Mouse (Mus musculus): ENCODE measurements around the gene Pdzd8. TPM values are rescaled to one million over a fixed set of nuclear protein-coding genes. Genes with fewer than 3 reads are reported as not detected.

Pdzd8 gene
- total and polyA plus RNA-seq, 2 experiments, result 4.3 to 17.0 TPM

DNA sequence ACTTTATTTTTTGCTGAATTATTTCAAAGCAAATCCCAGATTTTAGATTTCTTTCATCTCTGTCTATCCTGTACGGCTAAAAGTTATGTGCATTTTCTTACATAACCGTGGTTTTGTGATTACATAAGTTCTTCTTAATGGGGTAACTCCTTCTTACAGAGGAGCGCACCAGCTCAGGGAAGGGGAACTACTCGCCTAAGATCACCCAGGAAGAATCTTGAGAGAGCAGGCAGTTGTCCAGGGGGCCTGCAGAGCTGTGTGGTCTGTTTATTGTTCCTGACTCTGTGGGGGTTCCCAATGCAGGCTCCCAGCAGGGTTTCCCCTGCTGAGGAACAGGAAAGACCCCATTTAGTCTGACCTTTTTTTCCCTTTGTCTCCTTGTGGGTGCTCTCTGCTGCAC, 27.3 kb upstream of the Pdzd8 start:
- Histone ChIP-seq H3K27me3 (ENCODE audit: control insufficient read depth, insufficient read depth, low read length) (no peaks in the 10 kb centered on the region), H3K4me1 (ENCODE audit: control insufficient read depth, insufficient read depth, low read length) (peaks cover 9% of the 10 kb centered on the region), H3K27ac (replicated peaks; ENCODE audit: insufficient read depth, low read depth, low read length) (no peak overlapping the region), H3K79me2 (ENCODE audit: control insufficient read depth, insufficient read depth, low read length) (no peaks in the 10 kb centered on the region), H3K36me3 (ENCODE audit: control insufficient read depth, insufficient read depth, low read length) (no peaks in the 10 kb centered on the region), H3K4me3 (ENCODE audit: insufficient read depth, low read depth, low read length) (no peak overlapping the region), H3K9ac (ENCODE audit: low read depth, low read length) (no peak overlapping the region)
- no peak for DNase-seq (ENCODE audit: extremely low read depth, low read depth, low spot score)
- 80% methylated on average over 4 of the region's 4 CpGs for WGBS
- TF ChIP-seq POLR2A (IDR thresholded peaks at IDR 0.05; ENCODE audit: extremely low read depth, insufficient read depth, low read length), result no peak
- TF ChIP-seq CTCF (IDR thresholded peaks at IDR 0.05; ENCODE audit: low read depth, low read length), result no peak

DNA sequence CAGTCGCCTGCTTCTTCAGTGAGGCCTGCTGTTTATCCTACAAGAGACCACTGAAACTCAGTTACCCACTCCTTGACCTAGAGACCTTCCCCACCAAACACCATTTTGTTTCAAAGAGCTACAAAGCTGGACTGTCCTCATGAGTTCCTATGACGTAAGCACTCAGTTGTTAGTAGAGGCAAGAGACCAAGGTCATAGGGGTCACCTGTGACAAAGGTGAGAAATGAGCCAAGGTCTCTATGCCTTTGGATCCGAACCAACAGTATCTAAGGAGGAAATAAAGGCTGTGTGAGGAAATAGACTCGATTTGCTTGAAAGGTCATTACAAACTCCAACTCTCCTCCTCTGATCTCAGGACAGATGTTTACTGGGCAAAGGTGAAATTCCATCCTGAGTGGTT, 25.4 kb upstream of the Pdzd8 start:
- TF ChIP-seq CTCF (IDR thresholded peaks at IDR 0.05; ENCODE audit: low read depth, low read length) (no peak), POLR2A (IDR thresholded peaks at IDR 0.05; ENCODE audit: extremely low read depth, insufficient read depth, low read length) (no peak)
- peaks cover 15% of the 10 kb centered on the region for H3K4me1 ChIP-seq (ENCODE audit: control insufficient read depth, insufficient read depth, low read length)
- peak overlapping the region; percentile 56 for H3K27ac ChIP-seq (replicated peaks; ENCODE audit: insufficient read depth, low read depth, low read length)
- no peaks in the 10 kb centered on the region for H3K27me3 ChIP-seq (ENCODE audit: control insufficient read depth, insufficient read depth, low read length)
- no peaks in the 10 kb centered on the region for H3K79me2 ChIP-seq (ENCODE audit: control insufficient read depth, insufficient read depth, low read length)
- DNase-seq (ENCODE audit: extremely low read depth, low read depth, low spot score), result peak; percentile 89
- no peaks in the 10 kb centered on the region for H3K36me3 ChIP-seq (ENCODE audit: control insufficient read depth, insufficient read depth, low read length)
- H3K4me3 ChIP-seq (ENCODE audit: insufficient read depth, low read depth, low read length), result no peak overlapping the region
- no peak overlapping the region for H3K9ac ChIP-seq (ENCODE audit: low read depth, low read length)
- WGBS, result 30% methylated on average over 4 of the region's 4 CpGs

DNA sequence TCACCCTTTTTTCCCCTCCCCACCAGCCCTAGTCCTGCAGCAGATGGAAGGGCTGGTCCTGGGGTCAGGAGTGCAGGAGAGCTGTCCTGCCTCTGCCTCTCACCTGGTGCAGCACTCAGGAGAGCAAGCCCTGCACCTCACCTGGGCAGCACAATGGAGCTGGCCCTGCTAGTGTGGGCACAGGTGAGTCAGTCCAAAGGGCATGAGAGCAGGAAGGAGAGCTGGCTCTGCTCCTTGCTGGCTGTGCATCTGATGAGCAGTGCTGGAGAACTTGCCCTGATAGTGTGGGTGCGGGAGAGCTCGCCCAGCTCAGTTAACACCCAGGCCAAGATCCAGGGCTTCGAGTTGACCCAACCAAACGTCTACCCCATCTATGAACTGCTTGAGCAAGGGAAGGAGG, 22.3 kb upstream of the Pdzd8 start:
- H3K27me3 ChIP-seq (ENCODE audit: control insufficient read depth, insufficient read depth, low read length), result no peaks in the 10 kb centered on the region
- WGBS, result 31% methylated on average over 4 of the region's 4 CpGs
- H3K4me1 ChIP-seq (ENCODE audit: control insufficient read depth, insufficient read depth, low read length), result peaks cover 15% of the 10 kb centered on the region
- TF ChIP-seq CTCF (IDR thresholded peaks at IDR 0.05; ENCODE audit: low read depth, low read length), result no peak
- no peak for TF ChIP-seq POLR2A (IDR thresholded peaks at IDR 0.05; ENCODE audit: extremely low read depth, insufficient read depth, low read length)
- H3K79me2 ChIP-seq (ENCODE audit: control insufficient read depth, insufficient read depth, low read length), result no peaks in the 10 kb centered on the region
- H3K36me3 ChIP-seq (ENCODE audit: control insufficient read depth, insufficient read depth, low read length), result no peaks in the 10 kb centered on the region
- peak; percentile 84 for DNase-seq (ENCODE audit: extremely low read depth, low read depth, low spot score)
- H3K4me3 ChIP-seq (ENCODE audit: insufficient read depth, low read depth, low read length), result no peak overlapping the region
- H3K27ac ChIP-seq (replicated peaks; ENCODE audit: insufficient read depth, low read depth, low read length), result peak overlapping the region; percentile 37; the same call in 1 of the 2 replicates
- H3K9ac ChIP-seq (ENCODE audit: low read depth, low read length), result no peak overlapping the region

DNA sequence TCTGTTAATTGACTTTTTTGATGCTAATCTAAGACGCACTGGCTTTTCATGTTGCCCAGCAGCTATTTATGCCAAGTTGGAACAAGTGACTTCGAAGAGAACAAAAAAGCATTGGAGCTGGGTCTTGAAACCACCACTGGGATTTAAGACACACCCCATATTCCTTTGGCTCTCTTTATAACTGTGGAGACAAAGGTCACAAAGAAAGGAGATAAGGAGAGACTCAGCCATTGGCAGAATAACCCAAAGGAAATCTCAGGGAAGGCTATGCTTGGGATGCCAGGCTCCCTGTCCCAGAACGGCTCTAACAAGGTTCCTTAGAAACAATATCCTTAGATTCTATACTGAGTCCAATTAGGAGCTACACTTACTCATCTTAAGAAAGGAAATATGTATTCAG, 21.1 kb upstream of the Pdzd8 start:
- Histone ChIP-seq H3K4me1 (ENCODE audit: control insufficient read depth, insufficient read depth, low read length) (peaks cover 15% of the 10 kb centered on the region), H3K4me3 (ENCODE audit: insufficient read depth, low read depth, low read length) (no peak overlapping the region), H3K9ac (ENCODE audit: low read depth, low read length) (no peak overlapping the region), H3K27ac (replicated peaks; ENCODE audit: insufficient read depth, low read depth, low read length) (no peak overlapping the region), H3K27me3 (ENCODE audit: control insufficient read depth, insufficient read depth, low read length) (no peaks in the 10 kb centered on the region), H3K79me2 (ENCODE audit: control insufficient read depth, insufficient read depth, low read length) (no peaks in the 10 kb centered on the region), H3K36me3 (ENCODE audit: control insufficient read depth, insufficient read depth, low read length) (no peaks in the 10 kb centered on the region)
- WGBS, result 85% methylated on average over 3 of the region's 3 CpGs
- TF ChIP-seq POLR2A (IDR thresholded peaks at IDR 0.05; ENCODE audit: extremely low read depth, insufficient read depth, low read length) (no peak), CTCF (IDR thresholded peaks at IDR 0.05; ENCODE audit: low read depth, low read length) (no peak)
- no peak for DNase-seq (ENCODE audit: extremely low read depth, low read depth, low spot score)

DNA sequence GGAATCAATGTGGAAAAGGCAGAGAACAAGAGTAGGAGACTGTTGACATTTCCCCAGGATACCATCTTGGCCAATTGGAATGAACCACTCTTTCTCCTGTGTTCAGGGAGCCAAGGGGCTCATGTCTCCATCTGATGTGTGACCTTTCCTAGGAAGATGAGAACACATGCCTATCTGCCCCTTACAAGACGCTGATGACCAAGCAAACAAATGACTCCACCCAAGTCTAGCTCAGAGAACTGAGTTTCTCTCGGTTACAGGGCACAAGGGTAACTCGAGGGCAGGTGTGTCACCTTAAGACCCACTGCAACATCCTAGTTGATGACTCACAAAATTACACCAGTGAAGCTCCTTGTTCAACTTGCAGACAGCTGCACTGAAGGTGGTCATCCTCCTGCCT, 18.1 kb upstream of the Pdzd8 start:
- Histone ChIP-seq H3K4me3 (ENCODE audit: insufficient read depth, low read depth, low read length) (no peak overlapping the region), H3K36me3 (ENCODE audit: control insufficient read depth, insufficient read depth, low read length) (no peaks in the 10 kb centered on the region), H3K27ac (replicated peaks; ENCODE audit: insufficient read depth, low read depth, low read length) (no peak overlapping the region), H3K9ac (ENCODE audit: low read depth, low read length) (no peak overlapping the region), H3K4me1 (ENCODE audit: control insufficient read depth, insufficient read depth, low read length) (peaks cover 8% of the 10 kb centered on the region), H3K79me2 (ENCODE audit: control insufficient read depth, insufficient read depth, low read length) (no peaks in the 10 kb centered on the region), H3K27me3 (ENCODE audit: control insufficient read depth, insufficient read depth, low read length) (no peaks in the 10 kb centered on the region)
- 84% methylated on average over 3 of the region's 3 CpGs for WGBS
- TF ChIP-seq POLR2A (IDR thresholded peaks at IDR 0.05; ENCODE audit: extremely low read depth, insufficient read depth, low read length) (no peak), CTCF (IDR thresholded peaks at IDR 0.05; ENCODE audit: low read depth, low read length) (no peak)
- no peak for DNase-seq (ENCODE audit: extremely low read depth, low read depth, low spot score)

DNA sequence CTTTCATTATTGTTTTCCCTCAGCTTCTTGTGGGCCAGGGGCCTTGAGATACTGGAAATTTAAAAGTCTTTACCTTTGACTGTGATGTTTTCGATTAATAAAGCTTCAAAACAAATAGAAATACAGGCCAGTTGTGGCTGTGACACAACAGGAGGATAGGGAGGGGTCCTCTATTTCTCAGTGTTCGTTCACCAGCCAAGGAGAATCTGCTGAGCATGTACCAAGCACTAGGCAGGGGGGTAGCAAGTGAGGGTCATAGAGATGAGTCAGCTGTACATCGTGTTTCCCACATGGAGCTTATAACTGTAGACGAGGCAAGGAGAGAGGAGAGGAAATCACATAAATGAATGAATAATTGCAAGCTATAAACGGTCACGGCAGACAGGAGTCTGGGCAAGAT, 17.1 kb upstream of the Pdzd8 start:
- Histone ChIP-seq H3K4me1 (ENCODE audit: control insufficient read depth, insufficient read depth, low read length) (peaks cover 3% of the 10 kb centered on the region; the same call in 1 of the 2 replicates), H3K27ac (replicated peaks; ENCODE audit: insufficient read depth, low read depth, low read length) (no peak overlapping the region), H3K9ac (ENCODE audit: low read depth, low read length) (no peak overlapping the region)

More for the DNA sequence above, 17.1 kb upstream of the Pdzd8 start:
- Histone ChIP-seq H3K36me3 (ENCODE audit: control insufficient read depth, insufficient read depth, low read length) (no peaks in the 10 kb centered on the region), H3K4me3 (ENCODE audit: insufficient read depth, low read depth, low read length) (no peak overlapping the region), H3K79me2 (ENCODE audit: control insufficient read depth, insufficient read depth, low read length) (no peaks in the 10 kb centered on the region), H3K27me3 (ENCODE audit: control insufficient read depth, insufficient read depth, low read length) (no peaks in the 10 kb centered on the region)
- WGBS, result 82% methylated on average over 6 of the region's 6 CpGs
- TF ChIP-seq POLR2A (IDR thresholded peaks at IDR 0.05; ENCODE audit: extremely low read depth, insufficient read depth, low read length) (no peak), CTCF (IDR thresholded peaks at IDR 0.05; ENCODE audit: low read depth, low read length) (no peak)
- no peak for DNase-seq (ENCODE audit: extremely low read depth, low read depth, low spot score)

Measured in liver, adult 2 months (tissue).